Mouse (Mus musculus) gastrocnemius, postnatal 10 days (tissue): ENCODE data around the gene Mdm4. TPM values are rescaled to one million over a fixed set of nuclear protein-coding genes. Genes with fewer than 3 reads are reported as not detected.

ENCODE experiments used
- DNase-seq: peaks from one replicate; pipeline ENCODE4 v3.0.0; 2021; ENCODE audit warnings: mixed read lengths
- microRNA-seq, 2 experiments: library from miRNA; unstranded; fragments of <30 nt; microRNA quantifications; one replicate each; pipeline ENCODE4 v1.2.0; 2021
- total RNA-seq, 2 experiments: library from RNA; stranded (reverse); gene quantifications; 2 replicates each; pipeline ENCODE4 v1.2.3; 2021

Mdm4 gene
- total RNA-seq, 2 experiments from 2014 or later, result 35.8 to 48.4 TPM

GRCm38 (mm10) chr1:132938975-132939374 is 91.4 kb downstream of the Mdm4 start:
- DNase-seq, result no peak

- no peak for DNase-seq
Measured at GRCm38 (mm10) chr1:132937296-132938030, 92.9 kb downstream of the Mdm4 start.

GRCm38 (mm10) chr1:132934856-132935255 is 95.5 kb downstream of the Mdm4 start:
- peak; percentile 34 for DNase-seq

- no peak for DNase-seq
Measured at GRCm38 (mm10) chr1:132932421-132932820, 97.9 kb downstream of the Mdm4 start.

GRCm38 (mm10) chr1:132930291-132930690 is 100.1 kb downstream of the Mdm4 start:
- no peak for DNase-seq

GRCm38 (mm10) chr1:132928907-132929250 is 101.5 kb downstream of the Mdm4 start:
- DNase-seq, result no peak

- DNase-seq, result no peak
Measured at GRCm38 (mm10) chr1:132928032-132928906, 102.1 kb downstream of the Mdm4 start.

- DNase-seq, result no peak
Measured at GRCm38 (mm10) chr1:132925270-132925669, 105.1 kb downstream of the Mdm4 start.

GRCm38 (mm10) chr1:132922257-132922656 is 108.1 kb downstream of the Mdm4 start:
- DNase-seq, result no peak

- DNase-seq, result no peak
Measured at GRCm38 (mm10) chr1:132921071-132921470, 109.3 kb downstream of the Mdm4 start.

- DNase-seq, result no peak
Measured at GRCm38 (mm10) chr1:132919258-132919657, 111.1 kb downstream of the Mdm4 start.

- no peak for DNase-seq
Measured at GRCm38 (mm10) chr1:132918117-132918680, 112.2 kb downstream of the Mdm4 start.

- no peak for DNase-seq
Measured at GRCm38 (mm10) chr1:132917554-132917953, 112.8 kb downstream of the Mdm4 start.

- DNase-seq, result no peak
Measured at GRCm38 (mm10) chr1:132915849-132916493, 114.4 kb downstream of the Mdm4 start.

- no peak for DNase-seq
Measured at GRCm38 (mm10) chr1:132910414-132911041, 119.8 kb downstream of the Mdm4 start.

GRCm38 (mm10) chr1:132909951-132910350 is 120.4 kb downstream of the Mdm4 start:
- DNase-seq, result no peak

Small RNA genes lying within 50 kb of the gene (microRNA-seq; reads per million reads assigned to microRNA genes)
- 0 reads per million in 2 experiments for gene Gm44300

Other genes with a start within 250 kb of the Mdm4 start
- 1 to 10 TPM; 2.8 to 3.7 TPM for gene Lrrn2, start 150.3 kb downstream of the Mdm4 start, total RNA-seq
- gene Pik3c2b, start 15.1 kb upstream of the Mdm4 start, total RNA-seq, result 10 to 100 TPM; 29.9 to 38.2 TPM
- 10 to 100 TPM; 28.6 to 36.3 TPM for gene Ppp1r15b, start 100.6 kb upstream of the Mdm4 start, total RNA-seq
- 10 to 100 TPM; 17.2 to 23.3 TPM for gene Plekha6, start 133.6 kb upstream of the Mdm4 start, total RNA-seq